Comparison of ENCODE assay signal across 9 mouse cellular contexts in genomic region chr12:80603566-80603965, GRCm38 (mm10). TPM values are rescaled to one million over a fixed set of nuclear protein-coding genes. Genes with fewer than 3 reads are reported as not detected.
DNase-seq lines count a peak whose midpoint lies in the region; ATAC-seq lines count a peak whose summit lies in the region.
"Had no signal": no experiment of that assay in that cellular context is flagged by ENCODE, and none has a peak within 500 bp of the region (broad histone marks: within the 10 kb centered on the region; RNA-seq: fewer than 3 reads in every experiment).

No protein-coding gene starts in this region.

- H3K27me3 ChIP-seq in intestine, embryonic 15.5 days (replicated peaks), result no peaks in the 10 kb centered on the region
- H3K27me3 ChIP-seq: hindbrain, embryonic 15.5 days had no signal

- peak; percentile 43; the same call in 1 of the 2 replicates for ATAC-seq in intestine, embryonic 15.5 days
- no peak for ATAC-seq in granulocyte monocyte progenitor cell, adult 5-6 weeks (replicated peaks; ENCODE audit: poor library complexity, severe bottlenecking)

- WGBS in intestine, embryonic 15.5 days, result 25% methylated on average over 4 of the region's 4 CpGs

- H3K4me1 ChIP-seq in intestine, embryonic 15.5 days (replicated peaks), result peaks cover 12% of the 10 kb centered on the region

- peak; percentile 43 for DNase-seq in adrenal gland, postnatal 14 days
- no peak for DNase-seq in adrenal gland, adult 8-10 months
- DNase-seq in left cerebral cortex, postnatal 4 days, result peak; percentile 70
- no peak for DNase-seq in left cerebral cortex, adult 11 months (ENCODE audit: low spot score)
- DNase-seq in lung, postnatal 25 days (ENCODE audit: low spot score), result peak; percentile 78
- DNase-seq in right cerebral cortex, postnatal 36 days (ENCODE audit: low spot score in 2 of 2), result no peak

- no peak overlapping the region for H3K9ac ChIP-seq in intestine, embryonic 15.5 days
- H3K9ac ChIP-seq: hindbrain, embryonic 15.5 days had no signal

- no peaks in the 10 kb centered on the region for H3K36me3 ChIP-seq in intestine, embryonic 15.5 days
- H3K36me3 ChIP-seq: hindbrain, embryonic 15.5 days had no signal

- no peak overlapping the region; the same call in 1 of the 2 replicates for H3K4me2 ChIP-seq in intestine, embryonic 15.5 days (replicated peaks)
- H3K4me2 ChIP-seq: hindbrain, embryonic 15.5 days had no signal

- no peaks in the 10 kb centered on the region for H3K9me3 ChIP-seq in intestine, embryonic 15.5 days
- H3K9me3 ChIP-seq: hindbrain, embryonic 15.5 days had no signal

- no peak overlapping the region for H3K27ac ChIP-seq in intestine, embryonic 15.5 days
- H3K27ac ChIP-seq: hindbrain, embryonic 15.5 days had no signal

- intact Hi-C loops in left cerebral cortex, postnatal 4 days (cut with DNase I), result no loop called here

- no peak overlapping the region for H3K4me3 ChIP-seq in intestine, embryonic 15.5 days (replicated peaks)
- H3K4me3 ChIP-seq: hindbrain, embryonic 15.5 days had no signal

RNA-seq across cellular contexts. Expression of gene Slc39a9, which starts 40.1 kb away (rescaled TPM):
- total RNA-seq in adrenal gland, postnatal 14 days (2021), result 37.6 and 37.9 TPM in 2 replicates
- total RNA-seq in adrenal gland, adult 8-10 months (2022), result 10 to 100 TPM; 50.0 to 60.0 (median 55.6) TPM
- total RNA-seq in left cerebral cortex, postnatal 4 days (2021), result 10 to 100 TPM; 39.2 to 43.1 TPM
- 26.4 and 27.1 TPM in 2 replicates for polyA plus RNA-seq in intestine, embryonic 15.5 days (2015; fragmentation: Nextera tagmentation; extraction: Ambion mirVana)
- 31.3 and 33.5 TPM in 2 replicates for total RNA-seq in granulocyte monocyte progenitor cell, adult 5-6 weeks (2014; fragmentation: Nextera tagmentation)
- total RNA-seq in granulocyte monocyte progenitor cell, adult 5-6 weeks (2017), result 11.5 and 13.5 TPM in 2 replicates

RNA-seq across cellular contexts. Expression of gene Erh, which starts 40.6 kb away (rescaled TPM):
- 50.4 and 63.7 TPM in 2 replicates for total RNA-seq in adrenal gland, postnatal 14 days (2021)
- total RNA-seq in adrenal gland, adult 8-10 months (2022), result 10 to 100 TPM; 31.4 to 52.6 (median 43.5) TPM
- 10 to 100 TPM; 87.2 to 99.7 TPM for total RNA-seq in left cerebral cortex, postnatal 4 days (2021)
- polyA plus RNA-seq in intestine, embryonic 15.5 days (2015; fragmentation: Nextera tagmentation; extraction: Ambion mirVana), result 243 and 269 TPM in 2 replicates
- 129 and 164 TPM in 2 replicates for total RNA-seq in granulocyte monocyte progenitor cell, adult 5-6 weeks (2014; fragmentation: Nextera tagmentation)
- 75.6 and 95.5 TPM in 2 replicates for total RNA-seq in granulocyte monocyte progenitor cell, adult 5-6 weeks (2017)

Comparison
In these comparisons a context has a peak if more than half of its experiments do, and no peak if none do; other contexts are left out.
1. DNase-seq: peak in adrenal gland, postnatal 14 days (single experiment), left cerebral cortex, postnatal 4 days (single experiment) and lung, postnatal 25 days (single experiment); none in adrenal gland, adult 8-10 months (single experiment), left cerebral cortex, adult 11 months (single experiment) and right cerebral cortex, postnatal 36 days (0 of 2).